Mouse (Mus musculus): ENCODE results near the gene Rab44.
A peak's percentile ranks its signal among the peaks of the same experiment; 100 is the strongest.

Rab44 gene

DNA sequence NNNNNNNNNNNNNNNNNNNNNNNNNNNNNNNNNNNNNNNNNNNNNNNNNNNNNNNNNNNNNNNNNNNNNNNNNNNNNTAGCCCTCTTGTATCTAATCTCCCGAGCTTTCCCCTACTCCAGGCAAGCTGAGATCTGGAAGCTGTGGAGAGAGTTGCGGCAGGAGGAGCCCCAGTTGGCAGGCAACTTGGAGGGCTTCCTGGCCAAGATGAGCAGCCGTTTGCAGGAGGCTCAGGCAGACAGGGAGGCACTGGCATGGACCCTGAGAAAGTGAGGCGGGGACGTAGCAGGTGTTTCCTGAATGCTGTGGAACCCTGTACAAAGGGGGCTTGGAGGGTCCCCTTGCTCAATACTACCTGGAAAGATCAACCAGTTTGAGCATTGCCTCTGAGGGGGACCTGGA, 21.1 kb downstream of the Rab44 start:
- peak; percentile 35 for DNase-seq (ENCODE audit: low spot score)

DNA sequence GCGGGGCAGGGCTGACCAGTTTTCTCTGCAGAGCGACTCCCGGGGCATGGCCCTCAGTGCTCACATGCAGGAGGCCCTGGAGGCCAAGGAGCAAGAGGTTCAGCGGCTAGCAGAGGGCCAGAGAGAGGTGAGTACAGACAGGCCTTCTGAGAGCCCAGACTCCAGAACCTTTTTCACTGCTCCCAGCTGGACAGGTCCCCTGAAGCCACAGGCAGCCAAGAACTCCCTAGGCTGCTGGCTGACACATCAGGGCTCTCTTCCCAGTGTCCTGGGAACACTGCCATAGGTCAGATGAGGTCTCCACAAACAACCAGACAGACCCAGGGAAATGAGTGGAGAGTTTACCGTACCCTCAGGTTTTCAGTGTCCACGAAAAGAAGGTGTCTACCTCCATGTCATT, 22.3 kb downstream of the Rab44 start:
- peak; percentile 97 for DNase-seq (ENCODE audit: low spot score)

DNA sequence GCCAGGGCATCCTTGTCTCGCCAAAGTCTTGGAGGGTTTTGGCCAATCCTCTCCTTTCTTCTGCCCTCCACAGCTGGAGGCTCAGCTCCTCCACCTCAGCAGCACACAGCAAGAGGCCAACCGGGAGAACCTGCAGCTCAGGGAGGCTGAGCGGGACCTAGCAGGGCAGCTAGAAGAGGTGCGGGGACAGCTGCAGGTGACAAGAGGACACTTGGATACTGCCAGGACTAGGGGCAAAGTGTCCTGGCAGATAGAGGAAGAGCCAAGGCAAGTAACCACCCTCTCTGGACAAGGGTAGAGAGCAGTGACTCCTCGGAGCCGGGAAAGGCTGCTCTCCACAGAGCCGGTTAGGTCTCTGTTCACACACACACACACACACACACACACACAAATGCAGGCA, 24.0 kb downstream of the Rab44 start:
- DNase-seq (ENCODE audit: low spot score), result no peak

DNA sequence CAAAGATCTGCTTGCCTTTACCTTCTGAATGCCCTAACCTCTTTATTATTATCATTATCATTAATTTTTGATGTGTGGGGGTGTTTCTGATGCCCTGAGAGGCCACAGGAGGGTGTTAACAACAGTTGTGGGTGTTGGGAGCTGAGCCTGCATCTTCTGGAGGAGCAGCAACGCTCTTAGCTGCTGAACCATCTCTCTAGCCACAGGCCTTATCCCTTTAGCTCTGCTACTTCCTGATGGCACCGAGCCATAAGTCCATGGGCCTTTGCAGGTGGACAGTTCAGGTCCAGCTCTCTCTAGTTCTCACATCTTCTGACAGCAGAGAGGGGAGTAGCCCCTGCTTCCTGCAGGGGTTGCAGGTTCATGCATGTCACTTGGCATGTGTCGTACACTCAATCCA, 27.6 kb downstream of the Rab44 start:
- DNase-seq (ENCODE audit: low spot score), result no peak

DNA sequence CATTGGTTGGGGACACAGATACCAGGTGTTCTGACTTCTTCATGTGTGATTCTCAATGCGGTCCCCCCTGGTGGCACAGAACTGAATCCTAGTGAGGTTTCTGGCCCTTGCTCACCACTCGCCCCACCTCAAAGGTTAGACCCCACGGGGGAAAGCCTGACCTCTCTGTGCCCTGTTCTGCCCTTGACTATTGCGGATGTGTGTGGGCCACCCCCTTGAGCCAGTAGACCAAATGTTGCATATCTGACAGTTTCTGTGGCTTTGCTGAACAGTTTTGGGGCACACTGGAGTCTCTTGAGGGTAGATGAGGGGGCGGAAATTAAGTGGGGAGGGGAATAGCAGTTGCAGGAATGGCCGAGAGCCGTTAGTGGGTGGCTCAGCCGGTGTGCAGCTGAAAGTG, 29.3 kb downstream of the Rab44 start:
- DNase-seq (ENCODE audit: low spot score), result no peak

DNA sequence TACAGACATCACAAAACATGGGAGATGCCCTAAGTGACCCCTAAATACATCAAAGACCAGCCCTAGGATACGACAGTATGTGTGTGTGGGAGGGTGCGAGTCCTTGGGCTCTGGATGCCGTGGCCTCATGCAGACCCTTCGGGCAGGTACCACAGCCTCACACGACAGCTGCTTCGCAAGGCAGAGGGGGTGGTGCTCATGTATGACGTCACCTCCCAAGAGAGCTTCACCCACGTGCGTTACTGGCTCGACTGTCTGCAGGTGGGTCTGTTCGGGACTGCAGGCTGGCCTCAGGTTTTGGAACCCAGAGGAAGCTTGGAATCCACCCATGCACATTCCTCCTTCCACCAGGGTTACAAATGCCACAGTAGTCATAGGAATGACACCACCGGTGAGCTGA, 31.2 kb downstream of the Rab44 start:
- DNase-seq (ENCODE audit: low spot score), result no peak

DNA sequence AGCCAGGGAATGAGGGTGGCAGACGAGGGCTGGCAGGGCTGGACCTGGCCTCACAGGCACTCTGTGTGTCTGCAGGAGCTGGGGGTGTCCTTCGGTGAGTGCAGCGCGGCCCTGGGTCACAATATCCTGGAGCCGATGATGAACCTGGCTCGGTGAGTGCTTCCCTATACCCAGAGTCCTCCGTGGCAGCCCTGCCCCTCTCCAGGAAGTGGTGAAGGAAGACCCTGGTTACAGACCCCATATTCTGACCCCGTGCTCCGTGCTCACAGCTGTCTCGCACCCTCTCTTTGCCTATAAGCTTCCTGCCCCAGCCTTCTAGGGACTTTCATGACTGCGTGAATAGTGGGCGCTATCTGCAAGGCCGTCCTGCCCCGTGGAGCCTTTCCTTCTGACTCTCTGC, 33.3 kb downstream of the Rab44 start:
- DNase-seq (ENCODE audit: low spot score), result no peak

DNA sequence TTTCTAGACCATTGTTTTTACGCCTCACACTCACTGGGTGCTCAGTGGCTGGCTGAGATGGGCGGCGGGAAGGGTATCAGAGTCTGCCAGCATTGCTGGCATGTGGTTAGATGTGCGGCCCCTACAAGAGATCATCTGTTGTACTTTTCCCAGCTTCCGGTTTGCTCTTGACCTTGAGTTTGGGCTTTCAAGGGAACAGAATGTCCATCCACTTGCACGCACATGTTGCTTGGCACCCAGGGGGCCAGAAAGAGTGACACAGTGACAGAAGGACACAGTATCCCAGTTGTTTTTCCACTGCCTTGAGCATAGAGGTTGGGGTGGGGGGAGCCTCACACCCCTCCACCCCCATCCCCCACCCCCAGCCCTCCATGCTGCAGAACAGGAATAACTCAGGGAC, 33.8 kb downstream of the Rab44 start:
- no peak for DNase-seq (ENCODE audit: low spot score)

DNA sequence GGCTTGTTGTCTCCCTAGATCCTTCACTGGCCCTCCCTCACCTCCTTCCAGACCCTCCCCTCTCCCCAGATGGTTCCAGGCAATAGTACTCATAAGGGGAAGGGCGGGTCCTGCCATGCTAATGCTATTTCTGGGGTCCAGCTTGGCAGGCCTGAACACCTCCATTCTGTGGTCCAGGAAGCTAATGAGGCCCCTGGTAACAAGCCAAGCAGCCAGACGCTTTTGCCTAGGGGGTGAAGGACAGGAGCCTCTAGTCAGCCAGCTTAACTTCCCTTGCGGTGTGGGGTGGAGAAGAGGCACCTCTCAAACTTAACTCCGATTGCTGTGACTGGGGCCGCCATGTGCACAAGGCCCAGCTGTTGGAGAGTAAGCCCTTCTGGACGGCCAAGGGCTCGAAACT, 35.8 kb downstream of the Rab44 start:
- no peak for DNase-seq (ENCODE audit: low spot score)

DNA sequence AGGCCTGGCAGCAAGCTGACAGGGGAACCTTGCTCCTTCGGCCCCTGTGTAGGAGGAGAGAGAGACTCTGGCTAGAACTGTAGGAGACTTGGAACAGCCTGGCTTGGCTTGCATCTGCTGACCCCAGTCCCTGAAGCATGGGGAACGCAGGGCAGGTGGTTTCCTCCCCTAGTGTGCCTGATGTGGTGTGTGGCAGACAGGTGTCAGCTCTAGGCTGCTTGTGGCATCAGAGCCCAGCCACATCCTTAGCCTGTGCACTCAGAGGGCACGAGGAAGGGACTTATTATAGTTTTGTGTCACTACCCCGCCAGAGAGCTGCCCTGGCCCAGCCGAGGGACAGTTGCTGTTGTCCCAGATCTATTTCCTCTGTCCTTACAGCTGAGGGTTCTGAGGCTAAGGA, 38.6 kb downstream of the Rab44 start:
- DNase-seq (ENCODE audit: low spot score), result no peak

DNA sequence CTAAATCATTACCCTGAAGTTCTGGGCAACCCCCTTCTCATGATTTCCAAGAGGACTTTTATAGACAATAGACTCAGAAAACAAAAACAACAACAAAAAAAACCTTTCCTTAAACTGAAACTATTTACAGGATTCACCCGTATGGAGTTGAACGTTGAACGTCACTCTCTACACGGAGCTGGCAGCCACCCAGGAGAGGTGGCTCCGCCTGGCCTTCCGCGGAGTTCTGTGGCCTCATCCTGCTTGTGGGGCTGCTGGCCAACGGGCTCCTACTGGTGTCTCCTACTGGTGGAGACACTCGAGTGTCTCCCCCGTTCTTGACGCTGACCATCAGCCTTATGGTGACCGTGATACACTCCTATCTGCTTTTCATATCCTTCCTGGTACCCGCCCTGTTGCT, 40.3 kb downstream of the Rab44 start:
- DNase-seq (ENCODE audit: low spot score), result no peak

DNA sequence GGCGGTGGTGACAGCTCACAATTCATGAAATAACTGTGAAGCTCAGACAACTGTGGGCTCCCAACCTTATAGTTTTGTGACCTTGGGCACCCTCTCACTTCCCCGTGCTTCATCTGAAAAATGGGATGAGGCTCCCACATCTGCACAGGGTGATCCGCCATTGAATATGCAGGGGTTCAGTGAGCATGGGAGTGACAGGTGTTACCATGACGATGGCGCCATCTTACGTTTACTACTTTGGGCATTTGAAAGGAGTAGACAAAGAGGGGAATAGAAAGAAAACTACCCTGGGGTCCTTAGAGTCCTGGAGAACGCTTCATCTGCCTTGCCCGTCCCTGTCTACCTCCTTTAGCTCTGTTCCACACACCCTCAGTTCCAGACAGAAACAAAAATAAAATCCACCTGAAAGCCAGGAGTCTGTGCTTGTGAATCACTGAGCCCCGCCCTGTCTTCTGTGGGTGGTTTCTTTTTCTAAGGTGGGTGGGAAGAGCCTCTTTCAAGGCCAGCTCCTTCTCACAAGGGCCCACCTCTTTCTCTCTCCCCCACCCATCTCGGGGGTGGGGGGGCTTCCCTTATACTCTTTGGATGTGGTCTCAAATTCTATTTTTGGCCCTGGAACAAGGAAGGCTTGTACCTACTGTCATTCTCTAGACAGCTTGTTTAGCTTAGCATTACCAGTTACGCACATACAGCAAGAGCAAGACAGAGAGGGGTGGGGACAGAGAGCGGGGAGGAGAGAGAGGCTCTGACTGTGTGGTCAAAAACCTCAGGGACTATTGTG, 41.6 kb downstream of the Rab44 start:
- DNase-seq (ENCODE audit: low spot score), result no peak

DNA sequence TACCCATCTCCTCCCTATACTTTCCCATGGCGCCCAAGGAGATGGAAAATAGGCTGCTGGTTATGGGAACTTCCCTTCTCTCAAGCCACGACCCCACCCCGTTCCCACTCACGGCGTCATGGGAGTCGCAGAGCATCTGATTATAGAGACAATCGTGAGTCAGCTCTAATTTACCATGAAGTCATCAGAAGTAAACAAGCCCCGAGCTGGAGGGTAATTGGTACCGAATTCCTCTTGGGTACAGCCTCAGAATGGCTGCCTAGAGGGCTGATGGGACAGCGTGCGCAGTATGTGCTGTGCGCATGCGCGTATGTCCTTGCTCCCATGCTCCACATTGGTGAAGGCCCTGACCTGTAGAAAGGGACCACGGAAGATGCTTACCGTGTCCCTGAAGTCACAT, 42.5 kb downstream of the Rab44 start:
- DNase-seq (ENCODE audit: low spot score), result peak; percentile 27

DNA sequence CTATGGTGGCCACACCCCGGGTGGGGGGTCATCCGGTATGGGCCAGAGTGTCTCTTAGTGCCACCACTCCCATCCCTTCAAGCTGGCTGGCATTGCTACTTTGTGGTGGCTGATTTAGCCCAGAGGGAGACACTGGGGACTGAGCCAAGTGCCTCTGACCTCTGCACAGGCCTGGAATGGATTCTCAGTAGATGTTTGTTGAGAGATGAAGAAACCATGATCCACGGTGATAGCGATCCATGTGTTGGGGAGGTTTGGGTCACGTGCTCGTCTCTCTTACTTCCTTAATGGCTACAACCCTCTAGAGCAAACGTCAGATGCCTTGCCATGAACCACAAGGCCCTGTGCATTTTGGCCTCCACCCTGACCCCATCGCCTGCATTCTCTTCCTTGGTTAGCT, 42.9 kb downstream of the Rab44 start:
- peak; percentile 94 for DNase-seq (ENCODE audit: low spot score)

DNA sequence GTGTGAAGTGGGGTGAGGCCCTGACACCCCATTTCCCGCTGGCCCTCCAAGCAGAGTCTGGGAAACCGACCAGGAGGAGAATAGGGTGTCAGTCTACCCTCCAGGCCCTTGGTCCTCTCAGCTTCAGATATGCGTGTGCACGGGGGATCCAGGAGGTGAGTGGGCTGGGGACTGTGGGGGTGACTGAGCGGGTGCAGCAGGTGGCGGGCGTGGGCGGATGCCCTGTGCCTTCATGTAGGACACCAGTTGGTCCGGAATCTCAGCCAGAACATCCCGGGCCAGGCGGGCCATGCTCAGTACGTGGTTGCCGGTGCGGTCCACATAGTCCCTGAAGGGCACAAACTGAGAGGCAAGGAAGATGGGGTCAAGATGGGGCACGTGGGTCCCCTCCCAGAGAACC, 45.0 kb downstream of the Rab44 start:
- DNase-seq (ENCODE audit: low spot score), result no peak

DNA sequence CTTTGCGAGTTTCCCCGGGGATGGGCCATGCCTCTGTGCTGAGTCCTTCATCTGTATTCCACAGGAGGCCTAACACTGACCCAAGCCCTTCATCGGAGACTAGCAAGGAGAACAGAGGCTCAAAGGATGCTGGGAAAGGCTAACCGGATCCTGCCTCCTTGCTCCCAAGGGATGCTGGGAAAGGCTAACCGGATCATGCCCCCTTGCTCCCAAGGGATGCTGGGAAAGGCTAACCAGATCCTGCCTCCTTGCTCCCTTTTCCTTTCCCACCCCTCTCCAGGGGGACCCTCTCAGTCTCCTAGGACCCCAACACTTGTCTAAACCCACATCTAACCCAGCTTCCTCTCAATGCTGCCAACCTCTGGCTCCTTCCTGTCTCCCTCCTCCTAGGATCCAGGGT, 45.4 kb downstream of the Rab44 start:
- no peak for DNase-seq (ENCODE audit: low spot score)

DNA sequence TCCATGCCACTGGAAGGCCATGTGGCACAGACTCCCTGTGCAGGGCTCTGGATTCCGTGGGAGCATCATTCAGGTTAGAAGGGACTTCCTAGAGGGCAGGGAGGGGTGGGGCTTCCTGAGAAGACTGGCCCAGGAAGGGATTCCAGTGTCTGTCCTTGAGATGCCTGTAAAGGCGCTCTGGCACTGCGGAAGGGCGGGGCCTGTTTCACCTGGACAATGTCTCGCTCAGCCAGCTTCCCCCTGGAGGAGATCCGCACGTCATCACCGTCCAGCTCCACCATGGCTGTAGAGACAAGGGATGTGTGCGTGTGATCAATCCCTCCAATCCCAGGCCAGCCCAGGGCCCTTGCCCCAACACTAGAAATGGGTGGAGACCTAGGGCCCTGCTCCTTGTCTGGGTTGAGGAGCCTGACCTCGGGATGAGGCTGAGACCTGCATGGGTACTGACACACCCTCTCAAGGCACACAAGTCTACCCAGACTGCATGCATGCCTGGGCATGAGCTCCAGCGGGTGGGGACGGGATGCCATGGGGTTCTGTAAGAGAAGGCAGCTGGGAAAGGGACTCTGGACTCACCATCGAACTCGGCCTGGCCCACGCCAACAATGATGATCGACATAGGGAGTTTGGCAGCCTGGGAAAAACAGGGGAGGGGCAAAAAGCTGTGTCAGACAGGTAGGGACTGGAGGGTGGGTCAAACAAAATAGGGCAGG, 46.0 kb downstream of the Rab44 start:
- no peak for DNase-seq (ENCODE audit: low spot score)

DNA sequence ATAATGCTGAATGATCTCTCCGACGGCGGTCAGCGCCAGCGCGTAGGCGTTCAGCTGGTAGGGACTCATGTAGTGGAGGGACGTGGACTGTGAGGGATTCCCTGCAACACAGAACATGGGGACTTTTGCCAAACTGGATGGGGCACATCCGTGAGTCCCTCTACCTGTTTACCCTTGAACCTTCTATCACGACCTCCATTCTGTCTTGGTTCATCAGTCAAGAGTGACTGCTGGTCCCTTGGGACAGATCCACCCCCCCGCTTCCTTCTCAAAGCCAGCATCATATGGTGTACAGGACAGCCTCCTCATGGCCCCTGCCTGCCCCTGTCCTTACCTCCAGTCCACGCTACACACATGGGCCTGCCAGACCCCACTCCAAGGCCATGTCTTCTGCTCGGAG, 48.4 kb downstream of the Rab44 start:
- DNase-seq (ENCODE audit: low spot score), result no peak

DNA sequence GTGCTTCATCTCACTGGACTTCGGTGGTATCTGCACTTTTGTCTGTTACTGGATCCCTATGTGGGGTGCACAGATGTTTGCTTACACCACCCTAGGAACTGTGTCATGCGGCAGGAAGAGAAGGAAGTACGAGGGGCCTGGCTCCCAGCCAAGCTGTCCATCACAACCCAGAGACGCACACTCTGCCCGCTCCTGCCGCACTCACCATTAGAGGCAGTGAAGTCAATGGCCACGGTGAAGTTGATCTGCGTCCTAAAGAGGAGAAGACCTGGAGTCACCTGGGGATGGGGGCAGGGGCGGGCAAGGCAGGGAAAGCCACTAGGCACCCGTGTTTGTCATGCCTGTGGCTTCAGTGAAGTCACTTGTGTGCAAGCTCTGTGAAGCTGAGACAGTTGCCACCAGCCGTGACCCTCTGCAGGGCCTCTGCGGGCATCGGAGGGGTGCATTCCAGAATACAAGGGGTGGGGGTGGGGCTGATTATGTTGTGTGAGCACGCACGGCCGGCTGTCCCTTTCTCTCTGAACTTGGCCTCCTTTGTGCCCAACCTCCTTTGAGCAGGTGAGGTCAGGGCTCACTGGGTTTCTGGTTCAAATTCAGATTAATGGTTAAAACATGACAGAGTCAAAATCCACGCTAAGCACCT, 50.6 kb downstream of the Rab44 start:
- no peak for DNase-seq (ENCODE audit: low spot score)

DNA sequence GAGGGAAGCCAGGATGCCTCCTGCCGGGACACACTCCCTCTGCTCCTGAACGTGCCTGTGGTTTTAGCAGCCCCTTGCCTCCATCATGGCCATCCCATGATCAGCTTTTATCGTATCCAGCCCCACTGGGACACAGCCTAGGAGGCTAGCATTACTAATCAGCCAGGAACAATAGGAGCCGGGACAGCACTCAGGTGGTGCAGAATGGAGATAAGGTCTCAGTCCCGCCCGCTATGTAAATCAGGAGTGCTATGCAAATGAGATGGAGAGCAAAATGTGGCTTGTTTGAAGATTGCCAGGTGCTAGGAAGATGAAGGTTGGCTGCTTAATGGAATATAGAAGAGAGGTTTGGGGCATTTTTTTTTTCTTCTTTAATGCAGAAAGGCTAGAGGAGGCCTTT, 51.5 kb downstream of the Rab44 start:
- DNase-seq (ENCODE audit: low spot score), result no peak

DNA sequence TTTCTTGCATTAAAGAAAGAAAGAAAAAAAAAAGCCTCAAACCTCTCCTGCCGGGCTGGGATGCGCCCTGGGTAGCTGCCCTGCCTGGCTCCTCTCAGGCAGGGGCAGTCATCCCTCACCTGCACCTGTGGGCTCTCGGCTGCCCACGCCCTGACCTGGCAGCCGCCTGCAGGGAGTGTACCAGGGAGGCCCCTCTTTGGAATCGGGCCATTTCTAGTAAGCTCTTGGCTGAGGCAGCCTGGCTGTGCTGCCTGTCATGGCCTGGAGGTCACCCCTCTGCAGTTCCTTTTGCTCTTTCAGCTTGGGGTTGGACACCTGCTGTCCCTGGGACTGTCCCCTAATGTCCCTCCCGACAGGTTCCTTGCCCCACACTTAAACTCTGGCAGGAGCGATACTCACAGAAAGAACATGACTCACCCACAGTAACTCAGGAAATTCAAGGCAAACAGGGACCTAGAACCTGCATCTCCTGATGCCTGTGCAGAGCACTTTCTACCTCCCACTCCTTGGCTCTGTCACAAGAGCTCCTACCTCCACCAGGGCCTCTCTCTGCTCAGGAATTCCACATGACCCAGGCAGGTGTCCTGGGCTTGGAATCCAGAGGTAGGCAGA, 52.1 kb downstream of the Rab44 start:
- DNase-seq (ENCODE audit: low spot score), result no peak

DNA sequence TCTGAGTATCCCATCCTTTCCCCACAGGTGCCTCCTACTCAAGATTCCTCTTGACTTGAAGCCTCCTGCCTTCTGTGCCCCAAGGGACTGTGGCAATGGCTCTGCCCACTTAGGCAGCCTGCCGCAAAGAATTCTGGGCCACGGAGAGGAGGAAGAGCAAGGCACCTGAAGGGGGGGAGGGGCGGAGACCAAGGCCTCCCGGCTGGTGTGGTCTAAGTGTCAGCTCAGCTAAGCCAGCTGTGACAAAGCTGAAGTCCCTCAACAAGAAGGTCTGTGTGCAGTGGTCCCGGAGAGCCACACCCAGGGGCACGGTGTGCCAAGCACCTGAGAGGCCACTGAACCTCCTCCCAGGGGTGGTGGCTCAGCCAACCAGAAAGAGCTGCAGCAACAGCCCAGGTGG, 53.4 kb downstream of the Rab44 start:
- no peak for DNase-seq (ENCODE audit: low spot score)

DNA sequence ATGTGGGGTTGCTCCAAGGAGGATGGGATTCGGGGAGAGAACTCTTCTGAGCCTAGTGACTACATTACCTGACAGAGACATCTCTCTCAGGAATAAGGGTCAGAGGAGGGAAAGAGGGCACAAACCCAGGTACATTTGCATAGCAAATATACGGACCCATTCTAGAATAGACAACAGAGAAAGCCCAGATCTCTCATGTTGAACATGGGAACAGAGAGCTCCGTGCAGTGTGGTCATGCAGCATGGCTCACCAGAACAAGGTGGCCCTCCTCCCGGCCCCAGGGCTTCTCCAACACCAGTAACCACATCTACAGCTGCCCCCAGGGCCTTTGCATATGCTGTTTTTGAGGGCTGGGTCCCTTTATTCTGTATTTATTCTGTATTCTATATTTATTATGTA, 54.5 kb downstream of the Rab44 start:
- no peak for DNase-seq (ENCODE audit: low spot score)

Measured in adipocyte (in vitro differentiated cells).